Mouse (Mus musculus) erythroblast, embryonic 14.5 days (primary cell): Measurements from ENCODE around the gene Fam234a.

ENCODE experiments used
- GATA1 ChIP-seq: IDR thresholded peaks from 2 replicates; pipeline ENCODE4 v1.6.1; 2012; ENCODE audit warnings: low read length, inconsistent platforms, mixed read lengths
- TAL1 ChIP-seq: IDR thresholded peaks from 3 replicates; pipeline ENCODE4 v1.6.1; 2012; ENCODE audit warnings: low read length, inconsistent platforms, mixed read lengths

DNA sequence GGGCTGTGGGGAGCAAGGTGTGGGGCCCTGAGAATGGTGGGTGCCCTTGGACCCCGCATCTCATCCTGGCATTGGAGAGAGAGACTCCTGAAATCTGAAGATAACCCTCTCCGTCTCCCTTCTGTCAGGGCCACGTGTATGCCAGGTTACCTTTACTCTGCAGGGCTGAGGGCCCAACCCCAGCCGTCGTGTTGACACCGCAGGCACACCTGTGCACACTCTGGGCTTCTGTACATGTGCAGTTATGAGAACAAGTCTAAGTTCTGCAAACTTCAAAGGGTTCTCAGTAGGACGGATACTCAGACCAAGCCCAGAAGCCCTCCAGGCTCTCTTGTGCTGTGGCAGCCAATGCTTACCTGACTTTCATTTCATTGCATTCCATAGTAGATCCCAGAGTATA lies 31.8 kb downstream of the Fam234a start:
- TF ChIP-seq GATA1 (no peak), TAL1 (no peak)
